Mouse (Mus musculus): ENCODE measurements around the gene Mphosph6. TPM values are rescaled to one million over a fixed set of nuclear protein-coding genes. Genes with fewer than 3 reads are reported as not detected.
A peak's percentile ranks its signal among the peaks of the same experiment; 100 is the strongest.

The Mphosph6 gene
- polyA plus RNA-seq, 1 experiment: 0.60 TPM

DNA sequence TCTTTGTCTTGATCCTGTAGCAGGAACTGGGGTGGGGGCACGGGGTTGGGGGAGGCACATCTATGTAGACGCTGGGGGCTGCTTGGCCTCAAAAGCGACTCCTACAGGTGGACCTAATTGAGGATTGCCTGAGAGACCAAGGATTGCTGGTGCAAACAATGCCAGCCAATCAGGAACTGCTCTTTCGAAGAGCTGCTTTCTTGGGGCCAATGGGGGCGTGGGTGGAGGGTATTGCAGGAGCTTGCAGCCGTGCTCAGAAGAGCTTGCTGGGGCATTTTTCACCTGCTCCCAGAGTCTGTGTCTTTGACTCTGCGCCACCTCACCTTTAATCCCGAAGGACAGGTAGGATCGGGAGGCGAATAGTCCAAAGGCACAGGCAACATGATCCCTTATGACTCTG is 26.1 kb downstream of the Mphosph6 start:
- H3K4me1 ChIP-seq (ENCODE audit: control insufficient read depth): peaks cover 29% of the 10 kb centered on the region
- TF ChIP-seq TAL1 (IDR thresholded peaks at IDR 0.05; ENCODE audit: low read length): no peak
- no peak for TF ChIP-seq GATA1 (IDR thresholded peaks at IDR 0.05; ENCODE audit: low read length)

DNA sequence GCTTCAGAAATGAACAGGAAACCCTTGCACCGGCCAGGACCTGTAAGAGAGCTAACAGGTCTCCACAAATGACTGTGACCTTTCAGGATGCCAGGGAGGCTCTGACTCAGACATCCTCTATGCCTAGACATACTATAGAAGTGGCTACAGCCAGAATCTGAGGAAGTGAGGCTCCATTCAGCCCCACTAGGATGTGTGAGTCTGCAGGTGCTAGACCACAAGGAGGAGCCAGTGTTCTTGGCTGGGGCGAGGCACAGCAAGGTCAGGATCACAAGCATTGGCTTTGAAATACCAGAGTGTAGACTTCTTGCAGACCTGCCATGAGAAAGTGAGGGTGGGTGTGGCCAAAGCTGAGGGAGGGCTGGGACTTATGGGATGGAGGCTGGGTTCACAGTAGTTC is 29.1 kb downstream of the Mphosph6 start:
- Histone ChIP-seq H3K27me3 (ENCODE audit: control insufficient read depth) (no peaks in the 10 kb centered on the region; the same call in 1 of the 2 replicates), H3K9me3 (ENCODE audit: control insufficient read depth, low read length) (peaks cover 4% of the 10 kb centered on the region), H3K36me3 (ENCODE audit: control insufficient read depth) (no peaks in the 10 kb centered on the region; the same call in 1 of the 2 replicates)

More for the DNA sequence above, 26.1 kb downstream of the Mphosph6 start:
- Histone ChIP-seq H3K4me3 (replicated peaks) (peak overlapping the region; percentile 36), H3K9me3 (ENCODE audit: control insufficient read depth, low read length) (no peaks in the 10 kb centered on the region), H3K27me3 (ENCODE audit: control insufficient read depth) (no peaks in the 10 kb centered on the region; the same call in 1 of the 2 replicates), H3K36me3 (ENCODE audit: control insufficient read depth) (no peaks in the 10 kb centered on the region)

GRCm38 (mm10) chr8:117772126-117772525 is 29.6 kb downstream of the Mphosph6 start:
- Histone ChIP-seq H3K9me3 (ENCODE audit: control insufficient read depth, low read length) (peaks cover 4% of the 10 kb centered on the region), H3K4me1 (ENCODE audit: control insufficient read depth) (peaks cover 49% of the 10 kb centered on the region), H3K4me3 (replicated peaks) (no peak overlapping the region), H3K27me3 (ENCODE audit: control insufficient read depth) (no peaks in the 10 kb centered on the region; the same call in 1 of the 2 replicates), H3K36me3 (ENCODE audit: control insufficient read depth) (no peaks in the 10 kb centered on the region; the same call in 1 of the 2 replicates)
- TF ChIP-seq GATA1 (IDR thresholded peaks at IDR 0.05; ENCODE audit: low read length) (no peak), TAL1 (IDR thresholded peaks at IDR 0.05; ENCODE audit: low read length) (no peak)

More for the DNA sequence above, 29.1 kb downstream of the Mphosph6 start:
- TF ChIP-seq TAL1 (IDR thresholded peaks at IDR 0.05; ENCODE audit: low read length) (no peak), GATA1 (IDR thresholded peaks at IDR 0.05; ENCODE audit: low read length) (no peak; the same call in 1 of the 2 replicates)
- Histone ChIP-seq H3K4me3 (replicated peaks) (no peak overlapping the region), H3K4me1 (ENCODE audit: control insufficient read depth) (peaks cover 49% of the 10 kb centered on the region)

DNA sequence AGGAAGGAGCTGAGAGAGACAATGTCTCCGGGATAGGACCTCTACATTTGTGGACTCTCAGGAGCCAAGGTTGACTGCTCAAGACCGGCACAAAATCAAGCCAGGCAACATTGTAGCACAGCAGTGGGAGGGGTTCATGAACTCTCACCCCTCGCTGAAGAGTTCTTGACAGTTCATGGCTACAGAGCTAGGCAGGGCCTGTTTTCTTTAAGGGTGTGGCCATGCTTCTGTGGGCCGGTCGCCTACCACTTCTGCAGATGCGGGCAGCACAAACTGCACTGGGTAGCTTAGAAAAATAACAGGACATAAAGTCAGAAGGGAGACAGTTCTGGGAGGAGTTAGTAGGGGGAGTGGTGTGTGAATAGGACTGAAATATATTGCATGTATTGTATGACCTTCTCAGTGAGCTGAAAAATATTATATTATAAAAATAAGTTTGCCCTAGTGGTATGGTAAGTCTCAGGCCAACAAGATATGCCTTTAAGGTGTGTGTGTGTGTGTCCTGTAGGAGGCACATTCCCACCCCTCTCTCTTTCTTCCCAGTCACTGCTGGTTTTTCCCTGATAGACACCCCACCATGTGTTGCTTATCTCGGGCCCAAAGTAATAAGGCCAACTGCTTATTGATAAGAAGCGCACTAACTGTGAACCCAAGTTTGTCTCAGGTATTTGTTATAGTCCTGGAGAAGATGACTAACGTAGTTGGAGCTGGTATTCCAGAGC is 30.5 kb downstream of the Mphosph6 start:
- Histone ChIP-seq H3K4me1 (ENCODE audit: control insufficient read depth) (peaks cover 55% of the 10 kb centered on the region), H3K27me3 (ENCODE audit: control insufficient read depth) (no peaks in the 10 kb centered on the region), H3K4me3 (replicated peaks) (no peak overlapping the region), H3K36me3 (ENCODE audit: control insufficient read depth) (no peaks in the 10 kb centered on the region; the same call in 1 of the 2 replicates), H3K9me3 (ENCODE audit: control insufficient read depth, low read length) (peaks cover 4% of the 10 kb centered on the region)
- TF ChIP-seq GATA1 (IDR thresholded peaks at IDR 0.05; ENCODE audit: low read length) (peak; percentile 73), TAL1 (IDR thresholded peaks at IDR 0.05; ENCODE audit: low read length) (peak; percentile 47; the same call in 2 of the 3 replicates)

DNA sequence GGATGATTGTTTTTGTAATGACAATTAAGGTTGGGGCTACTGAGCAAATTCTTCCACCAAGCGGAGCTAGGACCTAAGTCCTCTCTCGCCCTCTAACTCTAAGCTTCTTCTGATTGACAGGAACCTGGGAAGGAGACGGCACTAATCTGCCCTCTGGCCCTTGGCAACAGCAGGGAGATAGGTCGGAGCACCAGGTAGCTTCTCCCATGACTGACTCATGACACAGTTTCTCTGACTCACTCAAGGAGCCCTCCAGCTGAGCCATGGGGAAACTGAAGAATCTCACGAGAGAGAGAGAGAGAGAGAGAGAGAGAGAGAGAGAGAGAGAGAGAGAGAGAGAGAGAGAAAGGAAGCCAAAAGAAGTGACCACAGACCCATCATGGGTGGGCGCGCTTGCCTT is 32.8 kb downstream of the Mphosph6 start:
- no peaks in the 10 kb centered on the region for H3K27me3 ChIP-seq (ENCODE audit: control insufficient read depth)
- peaks cover 75% of the 10 kb centered on the region for H3K4me1 ChIP-seq (ENCODE audit: control insufficient read depth)
- peaks cover 4% of the 10 kb centered on the region for H3K9me3 ChIP-seq (ENCODE audit: control insufficient read depth, low read length)
- TF ChIP-seq GATA1 (IDR thresholded peaks at IDR 0.05; ENCODE audit: low read length) (no peak), TAL1 (IDR thresholded peaks at IDR 0.05; ENCODE audit: low read length) (no peak)
- H3K4me3 ChIP-seq (replicated peaks): no peak overlapping the region
- no peaks in the 10 kb centered on the region; the same call in 1 of the 2 replicates for H3K36me3 ChIP-seq (ENCODE audit: control insufficient read depth)

DNA sequence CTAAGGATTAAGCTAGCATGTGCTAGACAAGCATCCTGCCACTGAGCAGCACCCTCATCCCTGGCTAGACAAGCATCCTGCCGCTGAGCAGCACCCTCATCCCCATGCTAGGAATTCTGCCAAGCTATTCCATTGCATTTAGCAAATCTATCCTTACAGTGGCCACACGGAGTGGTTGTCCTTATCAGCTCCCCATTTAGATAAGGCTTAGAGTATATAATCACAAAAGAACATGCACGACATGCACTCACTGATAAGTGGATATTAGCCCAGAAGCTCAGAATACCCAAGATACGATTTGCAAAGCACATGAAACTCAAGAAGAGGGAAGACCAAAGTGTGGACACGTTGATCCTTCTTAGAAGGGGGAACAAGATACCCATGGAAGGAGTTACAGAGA is 35.8 kb downstream of the Mphosph6 start:
- H3K4me1 ChIP-seq (ENCODE audit: control insufficient read depth): peaks cover 57% of the 10 kb centered on the region
- no peak overlapping the region for H3K4me3 ChIP-seq (replicated peaks)
- no peaks in the 10 kb centered on the region for H3K27me3 ChIP-seq (ENCODE audit: control insufficient read depth)
- TF ChIP-seq GATA1 (IDR thresholded peaks at IDR 0.05; ENCODE audit: low read length) (peak; percentile 73), TAL1 (IDR thresholded peaks at IDR 0.05; ENCODE audit: low read length) (peak; percentile 46)
- peaks cover 6% of the 10 kb centered on the region for H3K9me3 ChIP-seq (ENCODE audit: control insufficient read depth, low read length)
- H3K36me3 ChIP-seq (ENCODE audit: control insufficient read depth): no peaks in the 10 kb centered on the region; the same call in none of the 2 replicates

DNA sequence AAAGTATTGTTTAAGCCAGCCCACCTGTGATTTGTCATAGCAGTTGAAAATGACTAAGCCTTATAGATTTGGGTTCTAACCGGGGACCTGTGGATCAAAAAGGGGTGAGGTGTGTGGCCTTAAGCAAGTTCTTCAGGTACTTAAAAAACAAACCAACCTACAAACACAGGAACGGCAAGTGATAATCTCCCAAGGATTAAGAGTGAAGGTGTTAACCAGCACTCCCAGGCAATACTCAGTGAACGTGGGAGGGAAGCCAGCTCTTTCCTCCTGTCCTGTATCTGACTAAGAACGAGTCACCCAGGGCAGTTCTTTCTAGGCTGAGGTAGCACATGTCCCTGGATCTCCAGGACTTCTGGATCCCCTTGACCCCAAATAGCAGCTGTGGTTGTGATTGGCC is 37.1 kb downstream of the Mphosph6 start:
- H3K9me3 ChIP-seq (ENCODE audit: control insufficient read depth, low read length): peaks cover 6% of the 10 kb centered on the region
- H3K4me1 ChIP-seq (ENCODE audit: control insufficient read depth): peaks cover 46% of the 10 kb centered on the region
- H3K4me3 ChIP-seq (replicated peaks): no peak overlapping the region
- no peak for TF ChIP-seq TAL1 (IDR thresholded peaks at IDR 0.05; ENCODE audit: low read length)
- no peak for TF ChIP-seq GATA1 (IDR thresholded peaks at IDR 0.05; ENCODE audit: low read length)
- H3K36me3 ChIP-seq (ENCODE audit: control insufficient read depth): no peaks in the 10 kb centered on the region; the same call in 1 of the 2 replicates
- peaks cover 3% of the 10 kb centered on the region; the same call in 1 of the 2 replicates for H3K27me3 ChIP-seq (ENCODE audit: control insufficient read depth)

DNA sequence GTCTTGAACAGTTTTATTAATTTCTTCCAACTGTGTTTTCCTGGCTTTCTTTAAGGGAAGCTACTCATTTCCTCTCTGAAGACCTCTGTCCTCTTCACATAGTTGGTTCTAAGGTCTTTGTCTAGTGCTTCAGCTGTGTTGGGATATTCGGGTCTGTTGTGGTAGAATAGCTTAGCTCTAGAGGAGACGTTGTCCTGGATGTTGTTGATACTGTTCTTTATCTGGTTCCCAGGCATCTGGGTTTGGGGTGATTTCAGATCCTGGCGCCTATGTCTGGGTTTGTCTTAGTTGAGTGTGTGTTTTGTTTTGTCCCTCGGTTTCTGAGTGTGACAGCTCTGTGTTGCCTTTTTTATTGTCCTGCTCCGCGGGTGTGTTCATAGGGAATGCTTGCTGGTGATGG is 39.0 kb downstream of the Mphosph6 start:
- H3K4me3 ChIP-seq (replicated peaks): no peak overlapping the region
- TF ChIP-seq GATA1 (IDR thresholded peaks at IDR 0.05; ENCODE audit: low read length) (no peak), TAL1 (IDR thresholded peaks at IDR 0.05; ENCODE audit: low read length) (no peak)
- no peaks in the 10 kb centered on the region; the same call in 1 of the 2 replicates for H3K36me3 ChIP-seq (ENCODE audit: control insufficient read depth)
- H3K9me3 ChIP-seq (ENCODE audit: control insufficient read depth, low read length): peaks cover 4% of the 10 kb centered on the region
- peaks cover 3% of the 10 kb centered on the region; the same call in 1 of the 2 replicates for H3K27me3 ChIP-seq (ENCODE audit: control insufficient read depth)
- H3K4me1 ChIP-seq (ENCODE audit: control insufficient read depth): peaks cover 37% of the 10 kb centered on the region

- peaks cover 3% of the 10 kb centered on the region; the same call in 1 of the 2 replicates for H3K27me3 ChIP-seq (ENCODE audit: control insufficient read depth)
- no peaks in the 10 kb centered on the region; the same call in 1 of the 2 replicates for H3K36me3 ChIP-seq (ENCODE audit: control insufficient read depth)
- no peak for TF ChIP-seq TAL1 (IDR thresholded peaks at IDR 0.05; ENCODE audit: low read length)
- no peak for TF ChIP-seq GATA1 (IDR thresholded peaks at IDR 0.05; ENCODE audit: low read length)
- peaks cover 3% of the 10 kb centered on the region for H3K4me1 ChIP-seq (ENCODE audit: control insufficient read depth)
- peaks cover 2% of the 10 kb centered on the region; the same call in 1 of the 2 replicates for H3K9me3 ChIP-seq (ENCODE audit: control insufficient read depth, low read length)
- no peak overlapping the region for H3K4me3 ChIP-seq (replicated peaks)
Observed at GRCm38 (mm10) chr8:117757900-117758299, 43.8 kb downstream of the Mphosph6 start.
